Mouse (Mus musculus) left cerebral cortex, adult 2 months (tissue): ENCODE results near the gene Nup54. TPM values are rescaled to one million over a fixed set of nuclear protein-coding genes. Genes with fewer than 3 reads are reported as not detected.

Source experiments
- DNase-seq, 2 experiments: peaks; one replicate each; pipeline ENCODE4 v3.0.0; 2021 to 2022; ENCODE audit warnings: low spot score in 2 of 2, mixed read lengths in 1 of 2; ENCODE audit errors: extremely low spot score in 1 of 2
- H3K27ac ChIP-seq: fragments of 200-600 bp; 2 replicates; pipeline ENCODE4 v1.8.1; 2022
- H3K4me3 ChIP-seq: fragments of 200-600 bp; 2 replicates; pipeline ENCODE4 v1.8.1; 2022
- CTCF ChIP-seq: fragments of 200-600 bp; IDR thresholded peaks from 2 replicates; pipeline ENCODE4 v1.8.1; 2022; ENCODE audit warnings: antibody characterized with exemption, mild to moderate bottlenecking, moderate library complexity
- intact Hi-C: fragments of 180-260 bp; cut with DNase I; formaldehyde crosslinking; loops from one replicate; pipeline ENCODE4 v1.15.1; 2025
- total RNA-seq, 2 experiments: library from RNA; stranded (reverse); gene quantifications; 2 replicates each; pipeline ENCODE4 v1.2.3; 2021

Nup54 gene
- total RNA-seq, 2 experiments from 2014 or later, result 23.7 to 31.3 TPM

GRCm38 (mm10) chr5:92446736-92447135, 11.7 kb upstream of the Nup54 start:
- DNase-seq, result no peak
- H3K27ac ChIP-seq, result no peak overlapping the region
- intact Hi-C loops, result no loop called here
- H3K4me3 ChIP-seq, result no peak overlapping the region
- TF ChIP-seq CTCF, result no peak

GRCm38 (mm10) chr5:92445016-92445415, 10.0 kb upstream of the Nup54 start:
- no peak for TF ChIP-seq CTCF
- Histone ChIP-seq H3K4me3 (no peak overlapping the region), H3K27ac (no peak overlapping the region)
- no peak for DNase-seq
- intact Hi-C loops, result no loop called here

- intact Hi-C loops, result no loop called here
- TF ChIP-seq CTCF, result no peak
- Histone ChIP-seq H3K27ac (no peak overlapping the region), H3K4me3 (no peak overlapping the region)
- no peak for DNase-seq
These were observed 7.9 kb upstream of the Nup54 start for GRCm38 (mm10) chr5:92442914-92443313.

GRCm38 (mm10) chr5:92441494-92441893, 6.5 kb upstream of the Nup54 start:
- no peak overlapping the region for H3K27ac ChIP-seq
- DNase-seq, result no peak
- intact Hi-C loops, result no loop called here
- TF ChIP-seq CTCF, result no peak
- no peak overlapping the region for H3K4me3 ChIP-seq

- no peak for DNase-seq
- no peak for TF ChIP-seq CTCF
- intact Hi-C loops, result no loop called here
- Histone ChIP-seq H3K27ac (no peak overlapping the region), H3K4me3 (no peak overlapping the region)
These were observed 3.5 kb upstream of the Nup54 start for GRCm38 (mm10) chr5:92438540-92438939.

GRCm38 (mm10) chr5:92434571-92434985, 441 bp downstream of the Nup54 start:
- intact Hi-C loops, result loop anchor here (1.0 kb wide), 1 partner anchor 71 kb away; no protein-coding TSS in a partner anchor
- no peak for DNase-seq
- no peak for TF ChIP-seq CTCF
- peak overlapping the region; percentile 84 for H3K4me3 ChIP-seq
- H3K27ac ChIP-seq, result peak overlapping the region; percentile 85

- intact Hi-C loops, result loop anchor here (1.0 kb wide), 1 partner anchor 71 kb away; no protein-coding TSS in a partner anchor
- peak overlapping the region; percentile 85 for H3K27ac ChIP-seq
- H3K4me3 ChIP-seq, result peak overlapping the region; percentile 84
- DNase-seq, result no peak
- no peak for TF ChIP-seq CTCF
These were observed 949 bp downstream of the Nup54 start for GRCm38 (mm10) chr5:92434070-92434469.

- no peak for TF ChIP-seq CTCF
- no peak for DNase-seq
- Histone ChIP-seq H3K27ac (no peak overlapping the region), H3K4me3 (no peak overlapping the region)
- intact Hi-C loops, result no loop called here
These were observed 3.4 kb downstream of the Nup54 start for GRCm38 (mm10) chr5:92431611-92432010.

- DNase-seq, result no peak
- Histone ChIP-seq H3K27ac (no peak overlapping the region), H3K4me3 (no peak overlapping the region)
- no peak for TF ChIP-seq CTCF
- intact Hi-C loops, result no loop called here
These were observed 4.3 kb downstream of the Nup54 start for GRCm38 (mm10) chr5:92430723-92431122.

- no peak for DNase-seq
- intact Hi-C loops, result no loop called here
These were observed 10.9 kb downstream of the Nup54 start for GRCm38 (mm10) chr5:92424126-92424525.

GRCm38 (mm10) chr5:92413982-92414375, 21.0 kb downstream of the Nup54 start:
- no peak overlapping the region for H3K4me3 ChIP-seq
- TF ChIP-seq CTCF, result no peak
- no peak for DNase-seq
- intact Hi-C loops, result no loop called here
- H3K27ac ChIP-seq, result no peak overlapping the region

More at GRCm38 (mm10) chr5:92424126-92424525, 10.9 kb downstream of the Nup54 start:
- H3K4me3 ChIP-seq, result no peak overlapping the region
- TF ChIP-seq CTCF, result no peak
- H3K27ac ChIP-seq, result no peak overlapping the region

GRCm38 (mm10) chr5:92413271-92413981, 21.6 kb downstream of the Nup54 start:
- DNase-seq, result no peak
- H3K27ac ChIP-seq, result no peak overlapping the region
- intact Hi-C loops, result no loop called here
- H3K4me3 ChIP-seq, result no peak overlapping the region
- no peak for TF ChIP-seq CTCF
